Mouse (Mus musculus) lung, embryonic 14.5 days (tissue): ENCODE results near the gene Fbxl12. TPM values are rescaled to one million over a fixed set of nuclear protein-coding genes. Genes with fewer than 3 reads are reported as not detected.

ENCODE experiments used
- ATAC-seq: fragments of 200-750 bp; cut with Nextera tagmentation; 2 replicates; pipeline ENCODE4 v1.8.0; 2017; ENCODE audit warnings: mild to moderate bottlenecking, moderate TSS enrichment, moderate library complexity; ENCODE audit not compliant: insufficient read depth
- DNase-seq: peaks from one replicate; pipeline ENCODE4 v3.0.0-alpha.2; 2015
- H3K27ac ChIP-seq: fragments of 300-500 bp; sonication (generic); 2 replicates; pipeline ENCODE4 v1.5.1; 2014; ENCODE audit warnings: low read depth, mild to moderate bottlenecking, moderate library complexity
- H3K27me3 ChIP-seq: fragments of 300-500 bp; sonication (generic); 2 replicates; pipeline ENCODE4 v1.6.1; 2014; ENCODE audit warnings: low read length, control low read depth; ENCODE audit not compliant: insufficient read depth
- H3K36me3 ChIP-seq: fragments of 300-500 bp; sonication (generic); 2 replicates; pipeline ENCODE4 v1.6.1; 2014; ENCODE audit warnings: control low read depth; ENCODE audit not compliant: insufficient read depth
- H3K4me1 ChIP-seq: fragments of 300-500 bp; sonication (generic); 2 replicates; pipeline ENCODE4 v1.6.1; 2014; ENCODE audit warnings: antibody characterized with exemption, control low read depth; ENCODE audit not compliant: insufficient read depth
- H3K4me2 ChIP-seq: fragments of 300-500 bp; sonication (generic); 2 replicates; pipeline ENCODE4 v1.6.1; 2014; ENCODE audit warnings: mild to moderate bottlenecking
- H3K4me3 ChIP-seq: fragments of 300-500 bp; sonication (generic); 2 replicates; pipeline ENCODE4 v1.5.1; 2014; ENCODE audit warnings: low read depth, low read length
- H3K9ac ChIP-seq: fragments of 300-500 bp; sonication (generic); 2 replicates; pipeline ENCODE4 v1.6.1; 2014
- H3K9me3 ChIP-seq: fragments of 300-500 bp; sonication (generic); 2 replicates; pipeline ENCODE4 v1.6.1; 2016; ENCODE audit warnings: low read depth, low read length, control low read depth
- CTCF ChIP-seq: IDR thresholded peaks from 2 replicates; pipeline ENCODE4 v1.5.1; 2016; ENCODE audit warnings: antibody characterized with exemption, low read depth
- polyA plus RNA-seq: library from polyadenylated mRNA; unstranded; fragments of >200 nt; fragmentation: Nextera tagmentation; extraction: Ambion mirVana; gene quantifications from 2 replicates; pipeline ENCODE4 v1.2.1, GENCODE M21; 2014

Fbxl12 gene
- polyA plus RNA-seq, 1 experiment from 2014 or later, result 15.0 TPM

DNA sequence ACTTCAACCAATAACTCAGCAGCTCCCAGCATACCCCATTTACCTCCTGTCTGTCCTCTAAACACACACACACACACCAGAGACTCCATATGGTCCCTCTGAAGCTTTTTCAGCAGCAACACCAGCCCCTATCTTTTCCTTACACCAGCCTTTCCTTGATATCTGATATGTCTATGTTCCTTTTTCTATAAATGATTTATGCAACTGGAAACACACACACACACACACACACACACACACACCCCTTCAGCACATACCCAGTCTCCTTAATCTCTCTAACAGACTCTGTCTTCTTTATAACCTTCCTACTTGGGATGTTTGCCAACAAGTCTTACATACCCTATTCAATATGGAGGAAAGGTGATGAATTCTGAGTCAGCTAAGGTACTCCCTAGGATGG is 73.5 kb downstream of the Fbxl12 start:
- Histone ChIP-seq H3K27ac (no peak overlapping the region), H3K27me3 (no peaks in the 10 kb centered on the region), H3K36me3 (no peaks in the 10 kb centered on the region), H3K4me1 (no peaks in the 10 kb centered on the region), H3K9ac (no peak overlapping the region), H3K4me2 (no peak overlapping the region), H3K9me3 (no peaks in the 10 kb centered on the region; the same call in 1 of the 2 replicates), H3K4me3 (no peak overlapping the region)
- TF ChIP-seq CTCF, result no peak
- ATAC-seq, result no peak
- DNase-seq, result no peak

Other genes starting within 250 kb of the Fbxl12 start
- 30.2 and 34.0 TPM in 2 replicates for gene Zfp26, start 184.6 kb downstream of the Fbxl12 start, polyA plus RNA-seq
- 23.6 and 26.6 TPM in 2 replicates for gene Zfp426, start 152.0 kb downstream of the Fbxl12 start, polyA plus RNA-seq
- gene Zfp266, start 123.3 kb downstream of the Fbxl12 start, polyA plus RNA-seq, result 99.6 and 107 TPM in 2 replicates
- 20.5 and 22.1 TPM in 2 replicates for gene Zfp846, start 63.5 kb downstream of the Fbxl12 start, polyA plus RNA-seq
- 370 and 372 TPM in 2 replicates for gene Ubl5, start 1.9 kb downstream of the Fbxl12 start, polyA plus RNA-seq
- gene Pin1, start 7.3 kb upstream of the Fbxl12 start, polyA plus RNA-seq, result 53.6 and 58.6 TPM in 2 replicates
- 1.2 and 1.7 TPM in 2 replicates for gene Olfm2, start 101.6 kb upstream of the Fbxl12 start, polyA plus RNA-seq
- gene Col5a3, start 170.3 kb upstream of the Fbxl12 start, polyA plus RNA-seq, result 0.22 and 0.26 TPM in 2 replicates
- gene Rdh8, start 173.7 kb upstream of the Fbxl12 start, polyA plus RNA-seq, result not detected in 2 replicates
- 8.0 and 9.4 TPM in 2 replicates for gene A230050P20Rik, start 223.9 kb upstream of the Fbxl12 start, polyA plus RNA-seq
- 1.9 and 2.9 TPM in 2 replicates for gene Angptl6, start 235.0 kb upstream of the Fbxl12 start, polyA plus RNA-seq
- 77.3 and 83.6 TPM in 2 replicates for gene Ppan, start 243.4 kb upstream of the Fbxl12 start, polyA plus RNA-seq